Mouse (Mus musculus) cerebellum, postnatal 10 days (tissue): ENCODE measurements around the gene Gm4307.
"Not testable (repeated sequence)": the region's sequence is repeated elsewhere in the genome, so short reads cannot be mapped to it uniquely, and the experiment has no call there.

ENCODE experiments used
- DNase-seq, 2 experiments: peaks; one replicate each; pipeline ENCODE4 v3.0.0; 2021; ENCODE audit warnings: mixed read lengths in 2 of 2

Gm4307 gene

DNA sequence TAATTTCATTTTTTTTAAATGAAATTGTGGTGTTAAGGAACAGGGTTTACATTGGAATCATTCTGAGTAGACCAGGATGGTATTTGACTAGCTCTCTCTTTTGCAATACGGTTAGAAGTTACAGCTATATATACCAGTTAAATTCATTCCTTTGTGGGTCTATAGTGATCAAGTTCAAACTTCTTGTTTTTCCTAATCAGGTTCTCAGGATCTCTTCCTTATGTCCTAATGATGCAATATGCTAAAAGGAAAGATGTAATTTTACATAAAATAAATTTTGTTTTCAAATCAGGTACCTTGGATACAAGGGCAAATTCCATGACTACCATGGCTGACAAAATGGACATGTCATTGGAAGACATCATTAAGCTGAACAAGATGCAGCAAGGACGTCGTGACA is at the start of gene Gm4307:
Gm4307 (plus strand) TSS at position 301 of the 400 bp plus-strand sequence.
- DNase-seq, result not testable (repeated sequence)

DNA sequence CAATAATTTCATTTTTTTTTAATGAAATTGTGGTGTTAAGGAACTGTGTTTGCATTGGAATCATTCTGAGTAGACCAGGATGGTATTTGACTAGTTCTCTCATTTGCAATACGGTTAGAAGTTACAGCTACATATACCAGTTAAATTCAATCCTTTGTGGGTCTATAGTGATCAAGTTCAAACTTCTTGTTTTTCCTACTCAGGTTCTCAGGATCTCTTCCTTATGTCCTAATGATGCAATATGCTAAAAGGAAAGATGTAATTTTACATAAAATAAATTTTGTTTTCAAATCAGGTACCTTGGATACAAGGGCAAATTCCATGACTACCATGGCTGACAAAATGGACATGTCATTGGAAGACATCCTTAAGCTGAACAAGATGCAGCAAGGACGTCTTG is 25.8 kb upstream of the Gm4307 start, which contains the start of gene Gm4301:
Gm4301 (plus strand) TSS at position 301 of the 400 bp plus-strand sequence.
- not testable (repeated sequence) for DNase-seq

DNA sequence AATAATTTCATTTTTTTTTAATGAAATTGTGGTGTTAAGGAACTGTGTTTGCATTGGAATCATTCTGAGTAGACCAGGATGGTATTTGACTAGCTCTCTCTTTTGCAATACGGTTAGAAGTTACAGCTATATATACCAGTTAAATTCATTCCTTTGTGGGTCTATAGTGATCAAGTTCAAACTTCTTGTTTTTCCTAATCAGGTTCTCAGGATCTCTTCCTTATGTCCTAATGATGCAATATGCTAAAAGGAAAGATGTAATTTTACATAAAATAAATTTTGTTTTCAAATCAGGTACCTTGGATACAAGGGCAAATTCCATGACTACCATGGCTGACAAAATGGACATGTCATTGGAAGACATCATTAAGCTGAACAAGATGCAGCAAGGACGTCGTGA is 20.6 kb upstream of the Gm4307 start, which contains the start of gene Gm4302:
Gm4302 (plus strand) TSS at position 301 of the 400 bp plus-strand sequence.
- DNase-seq, result not testable (repeated sequence)

DNA sequence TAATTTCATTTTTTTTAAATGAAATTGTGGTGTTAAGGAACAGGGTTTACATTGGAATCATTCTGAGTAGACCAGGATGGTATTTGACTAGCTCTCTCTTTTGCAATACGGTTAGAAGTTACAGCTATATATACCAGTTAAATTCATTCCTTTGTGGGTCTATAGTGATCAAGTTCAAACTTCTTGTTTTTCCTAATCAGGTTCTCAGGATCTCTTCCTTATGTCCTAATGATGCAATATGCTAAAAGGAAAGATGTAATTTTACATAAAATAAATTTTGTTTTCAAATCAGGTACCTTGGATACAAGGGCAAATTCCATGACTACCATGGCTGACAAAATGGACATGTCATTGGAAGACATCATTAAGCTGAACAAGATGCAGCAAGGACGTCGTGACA is 15.5 kb upstream of the Gm4307 start, which contains the start of gene Gm4303:
Gm4303 (plus strand) TSS at position 301 of the 400 bp plus-strand sequence.
- not testable (repeated sequence) for DNase-seq

DNA sequence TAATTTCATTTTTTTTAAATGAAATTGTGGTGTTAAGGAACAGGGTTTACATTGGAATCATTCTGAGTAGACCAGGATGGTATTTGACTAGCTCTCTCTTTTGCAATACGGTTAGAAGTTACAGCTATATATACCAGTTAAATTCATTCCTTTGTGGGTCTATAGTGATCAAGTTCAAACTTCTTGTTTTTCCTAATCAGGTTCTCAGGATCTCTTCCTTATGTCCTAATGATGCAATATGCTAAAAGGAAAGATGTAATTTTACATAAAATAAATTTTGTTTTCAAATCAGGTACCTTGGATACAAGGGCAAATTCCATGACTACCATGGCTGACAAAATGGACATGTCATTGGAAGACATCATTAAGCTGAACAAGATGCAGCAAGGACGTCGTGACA is 10.3 kb upstream of the Gm4307 start, which contains the start of gene Gm4305:
Gm4305 (plus strand) TSS at position 301 of the 400 bp plus-strand sequence.
- not testable (repeated sequence) for DNase-seq

DNA sequence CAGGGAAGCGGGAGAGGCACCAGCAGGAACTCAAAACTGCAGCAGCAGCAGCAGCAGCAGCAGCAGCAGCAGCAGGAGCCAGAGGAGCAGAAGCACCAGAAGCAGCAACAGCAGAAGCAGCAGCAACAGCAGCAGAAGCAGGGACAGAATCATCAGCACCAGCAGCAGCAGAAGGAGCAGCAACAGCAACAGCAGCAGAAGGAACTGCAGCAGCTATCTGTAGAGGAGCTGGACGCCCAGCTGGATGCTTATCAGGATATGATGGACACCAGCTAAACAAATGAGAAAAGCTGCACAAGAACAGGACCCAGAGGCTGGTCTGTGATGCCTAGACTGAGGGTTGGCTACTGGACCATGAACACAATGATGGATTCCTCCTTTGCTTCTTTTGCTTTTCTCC is 4.3 kb upstream of the Gm4307 start:
- DNase-seq, result peak; percentile 1 to 4

DNA sequence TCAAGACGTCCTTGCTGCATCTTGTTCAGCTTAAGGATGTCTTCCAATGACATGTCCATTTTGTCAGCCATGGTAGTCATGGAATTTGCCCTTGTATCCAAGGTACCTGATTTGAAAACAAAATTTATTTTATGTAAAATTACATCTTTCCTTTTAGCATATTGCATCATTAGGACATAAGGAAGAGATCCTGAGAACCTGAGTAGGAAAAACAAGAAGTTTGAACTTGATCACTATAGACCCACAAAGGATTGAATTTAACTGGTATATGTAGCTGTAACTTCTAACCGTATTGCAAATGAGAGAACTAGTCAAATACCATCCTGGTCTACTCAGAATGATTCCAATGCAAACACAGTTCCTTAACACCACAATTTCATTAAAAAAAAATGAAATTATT is 21.3 kb downstream of the Gm4307 start, which contains the start of gene Gm4312:
Gm4312 (minus strand) TSS at position 101 of the 400 bp plus-strand sequence.
- not testable (repeated sequence) for DNase-seq

DNA sequence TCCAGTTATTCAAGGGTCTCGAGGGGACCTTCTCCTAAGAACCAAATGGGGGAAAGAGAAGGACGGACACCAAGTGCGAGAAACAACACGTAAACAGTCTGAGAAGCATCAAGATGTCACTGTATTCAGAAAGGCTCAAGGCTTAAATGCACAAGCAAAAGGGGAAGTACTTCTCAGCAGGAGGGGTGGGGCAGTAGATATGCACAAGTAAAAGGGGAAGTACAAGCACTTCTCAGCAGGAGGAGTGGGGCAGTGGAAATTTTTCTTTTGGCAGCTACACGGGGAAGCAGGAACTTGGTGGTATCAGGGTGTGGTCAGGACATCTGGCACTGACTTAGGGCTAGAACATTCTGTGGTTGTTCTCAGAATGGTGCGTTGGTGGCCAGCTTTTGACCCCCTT is 41.2 kb downstream of the Gm4307 start:
- not testable (repeated sequence) for DNase-seq
